Comparison of ENCODE assay signal across 25 mouse cellular contexts in the genomic region with DNA sequence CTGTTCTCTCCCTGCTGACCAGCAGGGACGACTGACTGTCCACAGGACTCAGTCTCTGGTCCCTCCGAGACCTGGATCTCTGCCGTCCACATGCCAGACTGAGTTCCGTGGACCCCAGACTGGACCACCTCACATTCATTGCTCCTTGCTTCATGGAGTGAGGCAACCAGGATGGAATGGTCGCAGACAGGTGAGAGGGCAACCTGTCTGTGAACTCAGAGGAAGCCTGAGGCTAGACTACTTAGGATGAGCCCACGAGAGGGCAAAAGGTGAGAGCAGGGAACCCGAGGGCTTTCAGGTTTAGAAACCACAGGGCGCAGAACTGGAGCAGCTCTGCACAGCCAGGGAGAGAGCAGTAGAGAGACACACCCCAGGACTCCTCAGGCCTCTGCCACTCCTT.
"Had no signal": no experiment of that assay in that cellular context is flagged by ENCODE, and none has a peak within 500 bp of the region (broad histone marks: within the 10 kb centered on the region; RNA-seq: fewer than 3 reads in every experiment).

No protein-coding gene starts in this region.

- H3K27ac ChIP-seq: heart, adult 2 months; heart, embryonic 13.5 days; heart, embryonic 15.5 days; hindbrain, embryonic 14.5 days; intestine, embryonic 15.5 days; layer of hippocampus, adult 2 months; left cerebral cortex, adult 2 months; limb, embryonic 10.5 days; limb, embryonic 12.5 days had no signal

- H3K36me3 ChIP-seq: heart, embryonic 13.5 days; heart, embryonic 15.5 days; intestine, embryonic 15.5 days; limb, embryonic 10.5 days; limb, embryonic 12.5 days had no signal

- H3K27me3 ChIP-seq: heart, embryonic 13.5 days; heart, embryonic 15.5 days; intestine, embryonic 15.5 days; limb, embryonic 12.5 days had no signal

- DNase-seq: forebrain, postnatal 0 days; gastrocnemius, postnatal 14 days; gastrocnemius, postnatal 36 days; heart, postnatal 14 days; heart, postnatal 36 days; kidney, adult 18-20 months; kidney, adult 8-10 months; kidney, postnatal 10 days; kidney, postnatal 25 days; kidney, postnatal 4 days; liver had no signal

- ATAC-seq: forebrain, postnatal 0 days; hindbrain, embryonic 16.5 days; inflammation-experienced regulatory T-cells, adult 6 months; intestine, embryonic 15.5 days; intestine, postnatal 0 days had no signal

- H3K9ac ChIP-seq: forebrain, postnatal 0 days; heart, embryonic 13.5 days; heart, embryonic 15.5 days; hindbrain, embryonic 14.5 days; intestine, embryonic 15.5 days; limb, embryonic 12.5 days had no signal

- H3K4me2 ChIP-seq: heart, embryonic 11.5 days; heart, embryonic 13.5 days; heart, embryonic 15.5 days; hindbrain, embryonic 14.5 days; intestine, embryonic 15.5 days; limb, embryonic 12.5 days; liver, embryonic 11.5 days had no signal

- H3K4me3 ChIP-seq: heart, adult 2 months; heart, embryonic 13.5 days; heart, embryonic 15.5 days; intestine, embryonic 15.5 days; layer of hippocampus, adult 2 months; left cerebral cortex, adult 2 months; limb, embryonic 10.5 days; limb, embryonic 12.5 days had no signal

- H3K9me3 ChIP-seq: heart, embryonic 13.5 days; heart, embryonic 15.5 days; intestine, embryonic 15.5 days; limb, embryonic 10.5 days; limb, embryonic 12.5 days had no signal
